Mouse (Mus musculus): ENCODE measurements around the gene Tsc22d3.
"Not testable (repeated sequence)": the region's sequence is repeated elsewhere in the genome, so short reads cannot be mapped to it uniquely, and the experiment has no call there.

Gene Tsc22d3

DNA sequence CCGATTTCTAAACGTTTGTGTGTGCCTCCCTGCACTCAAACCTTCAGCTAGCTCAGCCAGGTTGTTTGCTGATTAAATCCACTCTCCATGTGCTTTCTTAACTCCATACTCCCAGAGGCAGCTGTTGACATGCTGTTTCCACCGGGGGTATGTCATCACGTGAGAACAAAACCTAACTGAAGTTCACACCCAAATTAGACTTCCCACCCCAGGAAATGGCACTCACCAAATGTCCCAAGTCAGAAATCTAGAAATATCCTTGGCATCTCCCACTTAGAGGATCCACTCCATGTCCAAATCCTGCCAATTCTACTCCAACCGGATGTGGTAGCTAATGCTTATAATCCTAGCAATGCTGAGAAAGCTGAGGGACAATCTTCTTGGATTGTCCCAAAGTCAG is 100.2 kb downstream of the Tsc22d3 start:
- DNase-seq (ENCODE audit: low read depth, low spot score) = no peak

DNA sequence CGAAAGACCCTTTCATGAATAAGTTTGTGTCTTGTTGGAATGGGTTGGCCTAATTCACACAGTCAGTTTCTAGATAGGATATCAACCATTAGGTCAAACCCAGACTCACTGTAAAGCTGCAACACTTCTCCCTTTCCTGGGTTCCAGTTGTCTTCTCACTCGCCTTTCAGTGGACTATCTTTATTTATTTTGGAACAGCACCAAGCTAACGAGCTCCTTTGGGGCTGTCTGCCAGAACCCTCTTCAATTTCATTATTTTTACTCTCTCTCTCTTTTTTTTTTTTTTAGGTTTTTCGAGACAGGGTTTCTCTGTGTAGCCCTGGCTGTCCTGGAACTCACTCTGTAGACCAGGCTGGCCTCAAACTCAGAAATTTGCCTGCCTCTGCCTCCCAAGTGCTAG is 102.0 kb downstream of the Tsc22d3 start:
- not testable (repeated sequence) for DNase-seq (ENCODE audit: low read depth, low spot score)

DNA sequence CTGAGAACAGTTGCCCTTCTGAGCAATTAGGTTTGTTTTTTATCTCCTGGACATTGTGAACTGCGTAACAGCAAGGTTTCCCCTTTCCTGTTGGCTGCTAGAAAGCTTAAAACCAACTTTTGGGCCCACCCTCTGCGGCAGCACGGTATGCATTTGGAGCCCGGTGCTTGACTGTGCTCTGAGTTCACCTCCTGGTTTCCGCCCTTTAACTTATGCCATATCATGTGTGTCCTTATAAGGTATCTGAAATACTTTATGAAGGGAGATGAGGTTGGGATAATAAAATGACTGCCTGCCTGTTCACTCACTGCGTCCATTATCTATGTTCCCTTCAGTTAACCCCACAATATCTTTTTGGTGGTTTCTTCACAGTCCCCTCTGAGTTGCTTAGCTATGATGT is 106.3 kb downstream of the Tsc22d3 start:
- no peak for DNase-seq (ENCODE audit: low read depth, low spot score)

DNA sequence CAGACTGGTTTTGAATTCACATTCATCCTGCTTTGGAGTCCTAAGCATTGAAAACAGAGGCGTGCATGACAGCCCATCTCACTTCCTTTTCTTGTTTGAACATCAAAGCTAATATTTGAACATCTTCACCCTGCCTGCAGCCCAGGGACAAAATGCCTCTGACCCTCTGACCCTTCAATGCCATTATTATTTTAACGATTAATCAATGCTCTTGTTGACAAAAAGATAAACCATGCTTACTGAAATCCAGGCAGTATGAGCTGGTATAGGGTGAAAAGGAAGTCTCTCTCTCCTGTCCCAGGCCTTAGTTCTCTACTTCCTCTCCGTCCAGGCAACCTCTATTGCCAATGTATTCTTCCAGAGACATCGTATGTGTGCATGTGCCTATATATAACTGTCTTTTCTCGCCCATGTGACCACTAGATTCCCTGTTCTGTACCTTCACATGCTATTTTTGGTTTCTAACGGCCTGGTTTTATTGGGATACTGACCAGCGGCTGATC is 106.9 kb downstream of the Tsc22d3 start:
- no peak for DNase-seq (ENCODE audit: low read depth, low spot score)

DNA sequence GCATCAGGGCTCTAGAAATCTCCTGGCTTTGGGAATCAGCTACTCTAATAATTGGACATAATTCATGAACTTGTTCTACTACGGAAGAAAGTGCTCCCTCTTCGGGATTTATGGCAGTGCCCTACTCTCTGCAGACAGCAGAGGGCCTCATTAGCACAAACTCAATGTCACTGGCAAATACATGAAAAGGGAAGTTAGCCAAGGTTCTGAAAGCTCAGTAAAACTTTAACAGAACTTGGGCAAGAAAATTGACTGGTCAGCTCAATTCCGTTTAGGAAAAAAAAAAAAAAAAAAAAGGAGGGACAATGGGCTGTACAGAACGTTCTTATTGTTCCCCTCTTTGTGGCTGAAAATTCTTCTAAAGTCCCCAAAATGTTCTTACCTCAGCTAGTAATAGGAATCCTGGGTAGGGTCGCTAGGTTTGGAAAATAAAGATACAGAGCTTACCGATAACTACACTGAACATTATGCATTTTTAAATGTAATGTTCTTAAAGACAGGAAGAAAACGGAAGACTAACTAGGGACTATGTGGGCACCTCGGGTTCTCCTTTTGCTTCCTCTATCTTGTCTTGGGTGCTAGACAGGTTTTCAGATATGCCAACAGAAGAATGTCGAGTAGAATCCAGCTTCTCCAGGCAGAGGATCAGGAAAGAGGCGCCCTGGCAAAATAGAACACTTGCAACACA is 108.4 kb downstream of the Tsc22d3 start:
- DNase-seq (ENCODE audit: low read depth, low spot score) = no peak

DNA sequence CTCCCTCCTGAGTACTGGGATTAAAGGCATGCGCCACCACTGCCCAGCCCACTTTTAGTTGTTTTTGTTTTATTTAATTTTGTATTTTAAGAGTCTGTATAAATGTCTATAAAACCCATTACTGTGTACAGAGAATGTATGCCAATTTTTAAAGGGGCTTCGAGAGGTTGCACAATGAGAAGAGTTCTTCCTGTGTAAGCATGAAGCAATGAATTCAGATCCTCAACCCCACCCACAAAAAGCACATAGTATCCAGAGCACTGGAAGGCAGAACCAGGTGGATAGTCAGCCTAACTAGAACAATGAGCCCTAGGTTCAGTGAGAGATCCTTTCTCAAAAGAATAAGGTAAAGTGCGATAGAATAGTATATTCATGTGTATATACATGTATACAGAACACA is 110.3 kb downstream of the Tsc22d3 start:
- DNase-seq (ENCODE audit: low read depth, low spot score) = no peak
